Mouse (Mus musculus) intestine, postnatal 0 days (tissue): Measurements from ENCODE around the gene Klhdc4. TPM values are rescaled to one million over a fixed set of nuclear protein-coding genes. Genes with fewer than 3 reads are reported as not detected.

ENCODE experiments used
- ATAC-seq: fragments of 200-750 bp; cut with Nextera tagmentation; 2 replicates; pipeline ENCODE4 v1.8.0; 2017; ENCODE audit warnings: mild to moderate bottlenecking, moderate TSS enrichment, moderate library complexity
- H3K27ac ChIP-seq: fragments of 300-500 bp; sonication (generic); 2 replicates; pipeline ENCODE4 v1.5.1; 2014; ENCODE audit warnings: mild to moderate bottlenecking, low read depth, low read length, moderate library complexity
- H3K27me3 ChIP-seq: fragments of 300-500 bp; sonication (generic); replicated peaks from 2 replicates; pipeline ENCODE4 v1.6.1; 2014; ENCODE audit warnings: low read length, mixed read lengths; ENCODE audit not compliant: control insufficient read depth, insufficient read depth
- H3K36me3 ChIP-seq: fragments of 300-500 bp; sonication (generic); 2 replicates; pipeline ENCODE4 v1.6.1; 2014; ENCODE audit warnings: mild to moderate bottlenecking, moderate library complexity; ENCODE audit not compliant: control insufficient read depth, insufficient read depth
- H3K4me1 ChIP-seq: fragments of 300-500 bp; sonication (generic); replicated peaks from 2 replicates; pipeline ENCODE4 v1.6.1; 2014; ENCODE audit warnings: antibody characterized with exemption, low read length, mixed read lengths; ENCODE audit not compliant: control insufficient read depth, insufficient read depth
- H3K4me2 ChIP-seq: fragments of 300-500 bp; sonication (generic); replicated peaks from 2 replicates; pipeline ENCODE4 v1.6.1; 2014; ENCODE audit warnings: low read depth, mild to moderate bottlenecking, moderate library complexity
- H3K4me3 ChIP-seq: fragments of 300-500 bp; sonication (generic); 2 replicates; pipeline ENCODE4 v1.5.1; 2014; ENCODE audit warnings: low read depth, low read length
- H3K9ac ChIP-seq: fragments of 300-500 bp; sonication (generic); 2 replicates; pipeline ENCODE4 v1.6.1; 2014; ENCODE audit warnings: mild to moderate bottlenecking, low read depth, low read length
- H3K9me3 ChIP-seq: fragments of 300-500 bp; sonication (generic); 2 replicates; pipeline ENCODE4 v1.6.1; 2016; ENCODE audit warnings: mixed run types; ENCODE audit not compliant: control insufficient read depth
- CTCF ChIP-seq: sonication (generic); IDR thresholded peaks from 2 replicates; pipeline ENCODE4 v1.5.1; 2016; ENCODE audit warnings: low read depth, mild to moderate bottlenecking, control low read depth, antibody characterized with exemption, moderate library complexity
- WGBS: fragments of 180-500 bp; shearing (Covaris S2); extraction: QIAGEN DNeasy Blood & Tissue Kit; methylation state at CpG from one replicate; pipeline ENCODE4 v1.1.7; 2014; 5-methylcytosine and 5-hydroxymethylcytosine counted together
- polyA plus RNA-seq: library from polyadenylated mRNA; unstranded; fragments of >200 nt; fragmentation: Nextera tagmentation; extraction: Ambion mirVana; gene quantifications from 2 replicates; pipeline ENCODE4 v1.2.1, GENCODE M21; 2015

The Klhdc4 gene
- polyA plus RNA-seq, 1 experiment from 2014 or later, result 12.1 TPM

DNA sequence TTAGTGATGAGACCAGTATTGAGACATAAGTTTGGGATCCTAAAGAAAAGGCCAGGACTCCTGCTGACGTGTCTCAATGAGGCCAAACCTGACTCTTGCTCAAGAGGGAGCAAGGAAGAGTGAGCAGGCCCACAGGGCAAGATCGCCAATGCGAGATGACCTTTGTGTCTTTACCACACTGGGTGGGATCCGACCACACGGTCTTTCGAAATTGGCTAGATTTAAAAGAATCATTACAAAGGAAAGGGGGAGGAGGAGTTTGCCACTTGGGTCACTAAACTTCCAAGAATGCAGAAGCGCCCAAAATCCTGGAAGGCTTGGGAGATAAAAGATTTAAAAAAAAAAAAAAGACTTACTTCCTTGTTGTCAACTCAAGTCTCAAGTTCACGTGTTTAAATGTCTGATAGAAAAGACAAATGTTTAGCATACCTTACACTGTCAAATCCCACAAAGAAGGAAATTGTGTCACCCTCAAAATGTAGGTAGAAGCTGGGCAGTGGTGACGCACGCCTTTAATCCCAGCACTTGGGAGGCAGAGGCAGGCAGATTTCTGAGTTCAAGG, 18.0 kb upstream of the Klhdc4 start:
- Histone ChIP-seq H3K4me3 (no peak overlapping the region), H3K27me3 (no peaks in the 10 kb centered on the region), H3K36me3 (no peaks in the 10 kb centered on the region), H3K4me1 (no peaks in the 10 kb centered on the region; the same call in 1 of the 2 replicates), H3K9me3 (no peaks in the 10 kb centered on the region), H3K9ac (no peak overlapping the region), H3K27ac (no peak overlapping the region), H3K4me2 (no peak overlapping the region)
- TF ChIP-seq CTCF, result no peak
- WGBS, result 52% methylated on average over 10 of the region's 10 CpGs
- ATAC-seq, result no peak

DNA sequence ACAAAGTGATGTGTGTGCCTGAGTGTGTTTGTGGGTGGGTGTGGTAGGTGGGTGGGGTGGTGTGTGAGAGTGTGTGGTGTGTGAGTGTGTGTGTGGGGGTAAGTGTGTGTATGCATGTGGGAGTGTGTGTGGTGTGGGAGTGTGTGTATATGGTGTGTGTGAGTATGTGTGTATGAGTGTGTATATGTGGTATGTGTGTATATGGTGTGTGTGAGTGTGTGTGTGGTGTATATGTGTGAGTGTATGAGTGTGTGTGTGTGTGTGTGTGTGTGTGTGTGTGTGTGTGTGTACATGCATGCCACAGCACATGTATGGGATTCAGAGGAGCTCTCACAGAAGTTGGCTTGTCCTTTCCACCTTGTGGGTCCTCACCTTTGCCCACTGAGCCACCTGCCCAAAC, 17.4 kb upstream of the Klhdc4 start:
- Histone ChIP-seq H3K4me3 (no peak overlapping the region), H3K9me3 (no peaks in the 10 kb centered on the region), H3K36me3 (no peaks in the 10 kb centered on the region), H3K27me3 (no peaks in the 10 kb centered on the region), H3K4me1 (no peaks in the 10 kb centered on the region; the same call in 1 of the 2 replicates), H3K27ac (no peak overlapping the region), H3K4me2 (no peak overlapping the region), H3K9ac (no peak overlapping the region)
- ATAC-seq, result no peak
- TF ChIP-seq CTCF, result no peak

DNA sequence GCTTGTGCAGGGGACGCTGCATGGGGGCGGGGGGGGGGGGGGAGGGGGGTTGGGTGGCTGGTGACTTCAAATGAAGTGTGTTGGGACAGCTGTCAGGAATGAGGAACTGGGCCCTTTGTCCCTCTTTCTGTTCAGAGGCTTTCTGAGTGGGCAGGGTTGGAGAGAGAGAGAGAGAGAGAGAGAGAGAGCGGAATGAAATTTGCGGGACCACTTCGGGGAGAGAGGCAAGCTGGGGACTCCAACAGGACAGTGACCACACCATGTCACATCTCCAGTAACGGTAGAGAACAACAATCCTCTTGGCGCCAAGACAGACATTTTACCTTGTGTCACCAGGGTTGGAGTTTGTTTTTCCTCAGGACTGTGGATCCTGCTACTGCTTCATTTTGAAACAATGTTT, 15.4 kb upstream of the Klhdc4 start:
- Histone ChIP-seq H3K9me3 (no peaks in the 10 kb centered on the region), H3K4me1 (no peaks in the 10 kb centered on the region), H3K4me2 (no peak overlapping the region), H3K27me3 (no peaks in the 10 kb centered on the region), H3K9ac (no peak overlapping the region), H3K36me3 (no peaks in the 10 kb centered on the region), H3K27ac (no peak overlapping the region), H3K4me3 (no peak overlapping the region)
- no peak for ATAC-seq
- TF ChIP-seq CTCF, result no peak
- WGBS, result 75% methylated on average over 6 of the region's 7 CpGs

DNA sequence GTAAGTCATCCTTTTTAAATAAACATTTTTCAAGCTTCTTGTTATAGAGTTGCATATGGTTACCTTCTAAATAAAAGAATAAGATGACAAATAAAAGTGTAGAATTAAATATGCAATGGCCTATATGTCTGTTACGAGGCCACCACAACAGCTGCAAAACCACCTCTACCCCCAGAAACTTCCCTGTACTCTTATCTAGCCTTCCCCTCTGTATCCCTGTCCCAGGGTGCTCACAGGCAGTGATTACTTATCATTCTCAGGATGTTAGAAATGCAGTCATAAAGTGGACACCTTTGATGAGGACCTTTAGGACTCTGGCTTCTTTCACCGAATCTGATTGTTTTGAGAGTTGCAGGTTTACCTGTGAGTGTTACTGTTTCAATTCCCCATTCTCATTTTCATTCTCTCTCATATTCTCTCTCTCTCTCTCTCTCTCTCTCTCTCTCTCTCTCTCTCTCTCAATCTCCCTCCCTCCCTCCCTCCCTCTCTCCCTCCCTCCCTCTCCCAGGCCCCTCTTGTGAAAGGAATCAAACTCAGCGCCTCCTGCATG, 13.9 kb upstream of the Klhdc4 start:
- H3K4me3 ChIP-seq, result no peak overlapping the region
- no peak for TF ChIP-seq CTCF
- H3K9ac ChIP-seq, result no peak overlapping the region
- no peaks in the 10 kb centered on the region for H3K4me1 ChIP-seq
- no peak overlapping the region for H3K4me2 ChIP-seq
- H3K9me3 ChIP-seq, result no peaks in the 10 kb centered on the region
- H3K27ac ChIP-seq, result no peak overlapping the region
- no peak for ATAC-seq
- no peaks in the 10 kb centered on the region for H3K36me3 ChIP-seq
- WGBS, result 73% methylated on average over 3 of the region's 3 CpGs
- no peaks in the 10 kb centered on the region for H3K27me3 ChIP-seq

DNA sequence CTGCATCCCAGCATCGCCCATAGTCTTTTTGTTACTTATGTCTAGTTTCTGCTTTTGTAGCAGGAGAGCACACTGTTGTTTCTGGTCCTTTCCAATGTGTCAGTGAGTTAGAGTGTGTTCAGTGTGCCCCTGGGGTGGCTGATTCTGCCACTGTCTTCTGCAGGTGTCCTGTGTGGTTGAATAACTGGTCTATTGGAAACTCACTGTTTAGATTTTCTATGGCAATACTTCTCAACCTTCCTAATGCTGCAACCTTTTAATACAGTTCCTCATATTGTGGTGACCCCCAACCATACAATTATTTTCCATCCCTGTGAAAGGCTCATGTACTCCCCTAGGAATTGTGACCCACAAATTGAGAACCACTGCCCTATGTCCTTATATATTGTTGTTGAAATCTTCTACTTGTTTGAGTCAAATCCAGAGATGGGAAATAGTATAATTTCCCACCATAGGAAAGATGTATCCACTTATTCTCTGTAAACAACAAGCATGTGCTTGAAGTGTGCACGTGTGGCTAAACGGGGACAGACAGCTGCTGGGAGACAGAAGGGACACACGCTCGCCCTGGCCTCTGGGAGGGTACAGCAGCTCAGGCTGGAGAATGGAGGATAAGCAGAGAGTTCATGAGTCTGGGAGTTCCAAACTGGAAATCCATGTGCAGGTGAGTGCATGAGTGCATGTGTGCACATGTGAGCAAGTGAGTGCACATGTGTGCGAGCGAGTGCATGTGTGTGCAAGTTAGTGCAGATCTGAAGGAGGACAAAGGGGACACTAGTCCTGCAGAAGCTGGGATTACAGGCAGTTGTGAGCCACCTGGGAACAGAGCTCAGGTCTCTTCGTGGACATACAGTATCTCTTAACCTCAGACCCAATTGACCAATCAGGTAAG, 12.9 kb upstream of the Klhdc4 start:
- Histone ChIP-seq H3K9me3 (no peaks in the 10 kb centered on the region), H3K4me1 (no peaks in the 10 kb centered on the region), H3K4me2 (no peak overlapping the region), H3K4me3 (no peak overlapping the region), H3K27ac (no peak overlapping the region), H3K9ac (no peak overlapping the region), H3K36me3 (no peaks in the 10 kb centered on the region), H3K27me3 (no peaks in the 10 kb centered on the region)
- WGBS, result 82% methylated on average over 8 of the region's 8 CpGs
- no peak for ATAC-seq
- no peak for TF ChIP-seq CTCF

DNA sequence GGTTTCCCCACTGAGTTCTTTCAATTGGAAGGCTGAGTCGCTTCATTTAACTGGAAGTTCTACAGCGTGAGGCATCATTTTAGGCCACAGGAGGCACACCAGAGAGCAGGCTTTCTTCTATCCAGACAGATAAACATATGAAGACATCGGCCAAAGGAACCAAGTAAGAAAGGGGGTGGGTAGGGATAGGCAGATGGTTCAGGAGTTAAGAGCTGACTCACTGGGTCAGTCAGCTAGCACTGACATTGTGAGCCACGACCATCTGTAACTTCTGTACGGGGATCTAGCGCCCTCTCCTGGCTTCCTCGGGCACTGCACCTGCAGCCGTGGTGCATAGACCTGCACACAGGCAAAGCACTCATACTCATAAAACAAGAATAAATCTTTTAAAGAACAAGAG, 11.9 kb upstream of the Klhdc4 start:
- 53% methylated on average over 8 of the region's 8 CpGs for WGBS
- Histone ChIP-seq H3K27me3 (no peaks in the 10 kb centered on the region), H3K27ac (no peak overlapping the region), H3K4me2 (no peak overlapping the region), H3K4me3 (no peak overlapping the region), H3K9ac (no peak overlapping the region), H3K36me3 (no peaks in the 10 kb centered on the region), H3K9me3 (no peaks in the 10 kb centered on the region), H3K4me1 (no peaks in the 10 kb centered on the region)
- peak; percentile 72 for TF ChIP-seq CTCF
- ATAC-seq, result no peak
